Mouse (Mus musculus): Measurements from ENCODE around the gene 2310022A10Rik.

The 2310022A10Rik gene

GRCm38 (mm10) chr7:27590566-27591213, 37.7 kb downstream of the 2310022A10Rik start:
- no peak for DNase-seq (ENCODE audit: low spot score in 2 of 2)

- peak; percentile 91 to 95 for DNase-seq (ENCODE audit: low spot score in 2 of 2)
Observed at GRCm38 (mm10) chr7:27591266-27592216, 38.5 kb downstream of the 2310022A10Rik start, which contains the start of gene Akt2. TSS of gene Akt2 (plus strand) at chr7:27591552.

- no peak for DNase-seq (ENCODE audit: low spot score in 2 of 2)
Observed at GRCm38 (mm10) chr7:27592217-27592929, 39.3 kb downstream of the 2310022A10Rik start.

GRCm38 (mm10) chr7:27592934-27593645, 40.1 kb downstream of the 2310022A10Rik start:
- DNase-seq (ENCODE audit: low spot score in 2 of 2): no peak

GRCm38 (mm10) chr7:27596586-27597503, 43.8 kb downstream of the 2310022A10Rik start:
- no peak for DNase-seq (ENCODE audit: low spot score in 2 of 2)

- DNase-seq (ENCODE audit: low spot score in 2 of 2): no peak
Observed at GRCm38 (mm10) chr7:27598053-27598452, 45.0 kb downstream of the 2310022A10Rik start.

GRCm38 (mm10) chr7:27601628-27602027, 48.6 kb downstream of the 2310022A10Rik start:
- DNase-seq (ENCODE audit: low spot score in 2 of 2): peak in 1 of 2 experiments; percentile 69

- no peak for DNase-seq (ENCODE audit: low spot score in 2 of 2)
Observed at GRCm38 (mm10) chr7:27602161-27602560, 49.1 kb downstream of the 2310022A10Rik start.

- DNase-seq (ENCODE audit: low spot score in 2 of 2): no peak
Observed at GRCm38 (mm10) chr7:27602835-27603234, 49.8 kb downstream of the 2310022A10Rik start.

- no peak for DNase-seq (ENCODE audit: low spot score in 2 of 2)
Observed at GRCm38 (mm10) chr7:27604661-27605348, 51.8 kb downstream of the 2310022A10Rik start.

GRCm38 (mm10) chr7:27605499-27606285, 52.7 kb downstream of the 2310022A10Rik start:
- DNase-seq (ENCODE audit: low spot score in 2 of 2): peak; percentile 51 to 60

GRCm38 (mm10) chr7:27606481-27607254, 53.6 kb downstream of the 2310022A10Rik start:
- DNase-seq (ENCODE audit: low spot score in 2 of 2): no peak

- peak; percentile 48 to 57 for DNase-seq (ENCODE audit: low spot score in 2 of 2)
Observed at GRCm38 (mm10) chr7:27607580-27607979, 54.5 kb downstream of the 2310022A10Rik start.

GRCm38 (mm10) chr7:27608130-27608529, 55.1 kb downstream of the 2310022A10Rik start:
- no peak for DNase-seq (ENCODE audit: low spot score in 2 of 2)

GRCm38 (mm10) chr7:27609285-27609684, 56.3 kb downstream of the 2310022A10Rik start:
- DNase-seq (ENCODE audit: low spot score in 2 of 2): no peak

GRCm38 (mm10) chr7:27609688-27610087, 56.7 kb downstream of the 2310022A10Rik start:
- no peak for DNase-seq (ENCODE audit: low spot score in 2 of 2)

- DNase-seq (ENCODE audit: low spot score in 2 of 2): no peak
Observed at GRCm38 (mm10) chr7:27610370-27610769, 57.3 kb downstream of the 2310022A10Rik start.

GRCm38 (mm10) chr7:27610871-27611270, 57.8 kb downstream of the 2310022A10Rik start:
- DNase-seq (ENCODE audit: low spot score in 2 of 2): no peak

Measured in frontal cortex, postnatal 10 days (tissue).